Mouse (Mus musculus) spleen, adult 18-20 months (tissue): ENCODE data around the gene Prima1.

ENCODE experiments used
- DNase-seq, 2 experiments: peaks; one replicate each; pipeline ENCODE4 v3.0.0; 2022; ENCODE audit warnings: mixed read lengths in 2 of 2

Prima1 gene

GRCm38 (mm10) chr12:103150247-103150646 lies 91.7 kb downstream of the Prima1 start:
- DNase-seq, result no peak
